Mouse (Mus musculus) liver, adult 2 months (tissue): ENCODE measurements around the gene Tmeff2.

Experiments
- CTCF ChIP-seq: fragments of 200-500 bp; IDR thresholded peaks from 2 replicates; pipeline ENCODE4 v1.5.1; 2011; ENCODE audit warnings: low read depth, low read length, control low read depth
- POLR2A ChIP-seq: fragments of 200-500 bp; IDR thresholded peaks from 2 replicates; pipeline ENCODE4 v1.6.1; 2011; ENCODE audit warnings: low read length, control low read depth; ENCODE audit not compliant: insufficient read depth; ENCODE audit errors: extremely low read depth

DNA sequence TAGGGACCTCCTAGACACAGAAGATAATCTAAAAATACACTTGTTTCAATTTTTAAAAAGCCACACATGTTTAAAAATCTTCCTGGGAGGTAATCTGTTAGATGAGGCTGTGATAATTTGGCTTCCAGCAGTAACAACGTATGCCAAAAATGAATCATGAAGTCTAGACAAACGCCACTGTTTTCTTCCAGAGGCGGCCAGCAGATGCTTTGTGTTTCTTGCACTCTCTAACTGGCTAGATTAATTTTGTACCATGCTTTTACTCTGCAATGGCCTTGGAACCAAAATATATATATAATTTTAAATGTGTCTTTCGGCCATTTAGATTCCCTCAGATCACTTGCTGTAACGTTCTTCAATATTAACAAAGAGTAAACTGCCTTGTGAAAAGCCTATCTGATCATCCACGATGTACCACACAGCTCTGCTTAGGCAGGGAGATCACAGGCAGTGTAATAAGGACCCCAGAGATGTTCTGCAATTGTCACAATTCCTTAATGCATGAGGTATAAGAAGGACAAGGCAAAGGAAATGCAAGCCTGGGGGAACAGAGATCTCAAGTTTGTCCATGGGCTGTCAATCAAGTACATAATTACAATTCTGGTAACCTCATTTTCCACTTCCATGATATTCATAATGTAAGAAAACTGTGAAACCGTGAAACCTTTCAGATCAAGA lies 80.8 kb downstream of the Tmeff2 start:
- TF ChIP-seq CTCF (no peak), POLR2A (no peak)
